Mouse (Mus musculus) liver, adult 2 months (tissue): ENCODE measurements around the gene Pcif1.

Experiments used
- CTCF ChIP-seq: fragments of 200-500 bp; IDR thresholded peaks from 2 replicates; pipeline ENCODE4 v1.5.1; 2011; ENCODE audit warnings: low read depth, low read length, control low read depth
- POLR2A ChIP-seq: fragments of 200-500 bp; IDR thresholded peaks from 2 replicates; pipeline ENCODE4 v1.6.1; 2011; ENCODE audit warnings: low read length, control low read depth; ENCODE audit not compliant: insufficient read depth; ENCODE audit errors: extremely low read depth

GRCm38 (mm10) chr2:164864593-164864992 lies 14.5 kb upstream of the Pcif1 start:
- no peak for TF ChIP-seq POLR2A
- no peak for TF ChIP-seq CTCF
